Mouse (Mus musculus) embryonic fibroblast, embryonic 13.5 days (primary cell): ENCODE data around the gene Cpne7.

Experiments used
- CTCF ChIP-seq: IDR thresholded peaks from 2 replicates; pipeline ENCODE4 v1.5.1; 2011; ENCODE audit warnings: mild to moderate bottlenecking, control low read depth, low read length, moderate library complexity, borderline replicate concordance; ENCODE audit not compliant: insufficient read depth
- POLR2A ChIP-seq: IDR thresholded peaks from 2 replicates; pipeline ENCODE4 v1.6.1; 2011; ENCODE audit warnings: low read depth, mild to moderate bottlenecking, control low read depth, low read length, moderate library complexity

DNA sequence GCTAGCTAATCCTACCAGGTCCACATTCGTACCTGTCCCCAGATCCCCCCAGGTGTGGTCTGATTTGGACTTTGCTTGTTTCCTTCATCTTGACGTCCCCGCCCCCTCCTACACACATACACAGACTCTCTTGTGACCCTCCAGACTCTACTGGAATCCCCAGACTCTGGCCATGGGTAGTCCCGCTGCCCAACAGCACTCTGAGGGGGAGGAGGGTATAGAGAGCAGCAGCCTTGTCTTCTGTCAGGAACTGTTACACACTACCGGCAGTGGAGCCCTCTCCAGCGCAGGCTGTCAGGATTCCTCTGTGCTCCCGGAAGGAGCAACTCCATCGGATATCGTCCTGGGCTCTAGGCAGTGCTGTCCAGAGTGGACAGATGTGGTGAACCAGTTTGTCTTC lies 13.9 kb downstream of the Cpne7 start:
- TF ChIP-seq CTCF (no peak), POLR2A (no peak)
